Mouse (Mus musculus) lung, adult 2 months (tissue): ENCODE measurements around the gene Tnrc6b. TPM values are rescaled to one million over a fixed set of nuclear protein-coding genes. Genes with fewer than 3 reads are reported as not detected.
"Not testable (repeated sequence)": the region's sequence is repeated elsewhere in the genome, so short reads cannot be mapped to it uniquely, and the experiment has no call there.

ENCODE experiments used
- DNase-seq: peaks from one replicate; pipeline ENCODE4 v3.0.0; 2022
- H3K4me1 ChIP-seq: fragments of 200-500 bp; 2 replicates; pipeline ENCODE4 v1.6.1; 2011; ENCODE audit warnings: low read length; ENCODE audit not compliant: control insufficient read depth, insufficient read depth
- H3K4me3 ChIP-seq: fragments of 200-500 bp; replicated peaks from 2 replicates; pipeline ENCODE3; 2011; ENCODE audit warnings: low read depth, mild to moderate bottlenecking, control low read depth, low read length; ENCODE audit errors: extremely low read depth
- CTCF ChIP-seq: fragments of 200-500 bp; IDR thresholded peaks from 2 replicates; pipeline ENCODE4 v1.5.1; 2011; ENCODE audit warnings: mild to moderate bottlenecking, low read length, control low read depth; ENCODE audit not compliant: insufficient read depth
- POLR2A ChIP-seq: fragments of 200-500 bp; IDR thresholded peaks from 2 replicates; pipeline ENCODE4 v1.6.1; 2011; ENCODE audit warnings: low read depth, mild to moderate bottlenecking, control low read depth, low read length, borderline replicate concordance; ENCODE audit errors: extremely low read depth
- WGBS: fragments of 180-500 bp; shearing (Covaris S2); methylation state at CpG from one replicate; pipeline ENCODE4 v1.1.7; 2018; 5-methylcytosine and 5-hydroxymethylcytosine counted together
- polyA plus RNA-seq: library from polyadenylated mRNA; depleted of rRNA; stranded (reverse); fragments of >200 nt; gene quantifications from 2 replicates; pipeline ENCODE4 v1.2.3, GENCODE M21; 2012

The Tnrc6b gene
- polyA plus RNA-seq, 1 experiment: 16.6 TPM

DNA sequence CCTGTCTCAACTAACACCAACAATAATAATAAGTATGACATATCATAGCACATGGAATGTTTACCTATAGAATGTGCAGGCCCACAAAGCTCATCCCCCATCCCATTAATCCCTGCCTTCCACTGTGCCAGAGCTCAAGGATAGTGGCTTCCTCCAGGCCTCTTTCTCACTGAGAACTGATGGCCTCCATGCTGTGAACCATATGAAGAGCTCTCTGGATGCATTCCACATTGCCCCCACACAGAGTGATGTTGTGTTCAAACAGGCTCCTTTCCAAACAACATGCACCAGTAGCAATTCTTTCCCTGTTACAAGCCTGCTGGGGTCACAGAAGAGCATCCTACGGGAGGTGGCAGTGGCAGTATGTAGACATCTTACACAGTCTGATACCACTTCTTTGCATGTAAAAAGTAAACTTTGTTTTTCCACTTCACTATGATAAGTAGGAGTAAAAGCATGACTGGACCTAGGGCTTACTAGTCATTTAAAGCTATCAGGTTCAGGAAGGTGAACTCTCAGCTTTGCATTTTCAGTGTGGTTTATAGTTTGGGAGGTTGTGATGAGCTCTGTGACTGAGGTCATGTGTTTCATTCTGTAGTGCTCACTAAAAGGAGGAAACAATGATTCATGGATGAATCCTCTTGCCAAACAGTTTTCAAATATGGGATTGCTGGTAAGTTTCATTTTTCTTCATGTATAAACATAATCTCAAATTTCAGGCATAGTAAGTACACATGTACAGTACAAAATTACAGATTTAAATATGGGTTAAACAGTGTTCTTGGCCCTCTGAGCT, 175.4 kb downstream of the Tnrc6b start:
- Histone ChIP-seq H3K4me3 (no peak overlapping the region), H3K4me1 (no peaks in the 10 kb centered on the region; the same call in 1 of the 2 replicates)
- TF ChIP-seq POLR2A: no peak
- no peak for TF ChIP-seq CTCF
- DNase-seq: no peak
- WGBS: 64% methylated on average over 1 of the region's 1 CpGs

DNA sequence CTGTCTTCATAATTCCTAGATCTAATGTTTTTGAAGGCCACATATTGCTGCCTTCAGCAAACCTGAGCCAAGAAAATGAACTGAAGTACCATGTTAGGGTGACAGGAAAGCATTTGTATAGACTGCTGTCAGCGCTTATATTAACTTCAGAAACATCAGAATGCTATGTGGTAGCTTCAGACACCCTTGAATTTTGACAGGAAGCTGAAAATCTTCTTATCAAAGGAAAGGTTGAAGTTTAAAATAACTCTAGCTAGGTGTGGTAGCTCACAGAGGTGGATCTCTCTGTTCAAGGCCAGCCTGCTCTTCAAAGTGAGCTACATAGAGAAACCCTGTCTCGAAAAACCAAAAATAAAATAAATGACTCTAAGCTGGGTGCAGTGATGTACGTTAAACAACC, 181.2 kb downstream of the Tnrc6b start:
- TF ChIP-seq CTCF (no peak), POLR2A (no peak)
- H3K4me3 ChIP-seq: no peak overlapping the region
- WGBS: 90% methylated on average over 3 of the region's 3 CpGs
- H3K4me1 ChIP-seq: no peaks in the 10 kb centered on the region
- DNase-seq: no peak

DNA sequence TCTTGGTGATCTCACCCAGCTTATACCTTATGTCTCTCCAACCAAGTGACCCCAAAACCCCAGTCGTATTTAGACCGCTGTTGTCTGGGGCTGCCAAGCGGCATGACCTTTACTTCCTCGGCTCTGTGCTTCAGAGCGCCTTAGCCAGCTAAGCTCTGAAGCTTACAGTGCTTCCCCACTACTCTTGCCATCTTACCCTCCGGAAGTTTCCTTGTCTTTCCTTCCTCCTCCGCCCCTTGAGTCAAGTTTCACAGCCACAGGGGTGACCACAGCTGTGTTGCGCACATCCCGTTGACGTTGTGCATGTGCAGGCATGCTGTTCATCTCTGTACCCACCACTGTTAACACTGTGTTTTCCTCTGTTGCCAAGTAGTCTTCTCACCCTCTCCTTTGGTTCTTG, 185.6 kb downstream of the Tnrc6b start:
- WGBS: 81% methylated on average over 10 of the region's 10 CpGs
- Histone ChIP-seq H3K4me1 (no peaks in the 10 kb centered on the region), H3K4me3 (no peak overlapping the region)
- TF ChIP-seq POLR2A (no peak), CTCF (no peak)
- no peak for DNase-seq

DNA sequence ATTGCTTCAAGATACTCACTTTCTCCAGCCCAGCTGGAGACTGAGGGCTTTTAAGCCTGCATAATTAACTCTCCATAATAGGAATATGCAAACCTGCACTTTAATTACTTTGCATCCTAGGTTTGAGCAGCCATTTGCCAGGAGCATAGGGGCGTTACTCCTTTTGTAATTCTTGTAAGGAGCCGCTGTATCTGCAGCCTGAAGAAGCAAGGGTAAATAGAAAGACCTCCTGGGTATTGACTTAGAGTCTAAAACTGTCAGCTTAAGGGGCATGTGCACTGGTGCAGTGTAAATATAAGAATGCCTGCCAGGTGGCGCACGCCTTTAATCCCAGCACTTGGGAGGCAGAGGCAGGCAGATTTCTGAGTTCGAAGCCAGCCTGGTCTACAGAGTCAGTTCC, 186.8 kb downstream of the Tnrc6b start:
- Histone ChIP-seq H3K4me3 (no peak overlapping the region), H3K4me1 (no peaks in the 10 kb centered on the region)
- no peak for TF ChIP-seq POLR2A
- no peak for TF ChIP-seq CTCF
- 95% methylated on average over 5 of the region's 5 CpGs for WGBS
- DNase-seq: no peak

DNA sequence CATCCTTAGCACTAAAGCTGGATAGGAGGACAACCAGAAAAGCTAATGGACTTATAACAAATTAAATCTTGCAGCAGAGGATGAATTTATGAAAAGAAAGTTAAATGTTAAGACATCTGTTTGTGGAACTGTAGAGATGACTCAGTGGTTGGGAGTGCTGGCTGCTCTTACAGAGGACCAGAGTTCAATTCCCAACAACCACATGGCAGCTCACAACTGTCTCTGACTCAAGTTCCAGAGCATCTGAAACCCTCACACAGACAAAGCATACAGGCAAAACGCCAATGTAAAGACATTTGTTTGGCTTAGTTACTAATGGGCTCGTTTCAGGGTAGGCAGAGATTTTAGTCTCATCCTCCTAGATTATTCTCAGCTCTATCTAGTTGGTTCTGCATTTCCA, 188.7 kb downstream of the Tnrc6b start:
- no peak for TF ChIP-seq POLR2A
- no peak for TF ChIP-seq CTCF
- H3K4me1 ChIP-seq: no peaks in the 10 kb centered on the region
- DNase-seq: no peak
- 71% methylated on average over 2 of the region's 2 CpGs for WGBS
- no peak overlapping the region for H3K4me3 ChIP-seq

DNA sequence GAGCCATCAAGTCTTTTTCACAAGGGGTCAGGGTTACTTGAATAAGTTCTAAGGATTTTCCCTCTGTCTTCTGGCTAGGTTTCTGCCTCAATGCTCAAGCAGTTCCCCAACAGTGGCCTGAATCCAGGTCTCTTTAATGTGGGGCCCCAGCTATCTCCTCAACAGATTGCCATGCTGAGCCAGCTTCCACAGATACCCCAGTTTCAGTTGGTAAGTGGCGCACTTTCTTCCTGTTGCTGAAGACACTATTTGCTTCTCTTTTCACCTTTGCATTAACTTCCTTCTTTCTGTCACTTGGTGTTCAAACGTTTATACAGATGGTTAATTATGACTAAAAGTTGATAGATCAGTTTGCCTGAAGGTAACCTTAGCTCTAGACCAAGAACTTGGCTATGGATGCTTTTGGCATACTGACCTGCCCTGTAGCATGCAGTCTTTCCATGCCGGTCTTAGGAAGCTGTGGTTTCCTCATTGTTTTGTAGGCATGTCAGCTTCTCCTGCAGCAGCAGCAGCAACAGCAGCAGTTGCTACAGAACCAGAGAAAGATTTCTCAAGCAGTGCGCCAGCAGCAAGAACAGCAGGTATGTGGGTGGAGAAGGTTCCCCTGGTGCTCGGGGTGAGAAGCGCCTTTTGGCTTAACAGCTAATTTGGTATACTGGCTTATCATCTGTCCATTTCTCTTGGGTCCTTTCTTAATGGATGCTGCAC, 190.8 kb downstream of the Tnrc6b start:
- WGBS: 78% methylated on average over 6 of the region's 6 CpGs
- no peak for TF ChIP-seq POLR2A
- no peak for DNase-seq
- Histone ChIP-seq H3K4me1 (no peaks in the 10 kb centered on the region), H3K4me3 (no peak overlapping the region)

DNA sequence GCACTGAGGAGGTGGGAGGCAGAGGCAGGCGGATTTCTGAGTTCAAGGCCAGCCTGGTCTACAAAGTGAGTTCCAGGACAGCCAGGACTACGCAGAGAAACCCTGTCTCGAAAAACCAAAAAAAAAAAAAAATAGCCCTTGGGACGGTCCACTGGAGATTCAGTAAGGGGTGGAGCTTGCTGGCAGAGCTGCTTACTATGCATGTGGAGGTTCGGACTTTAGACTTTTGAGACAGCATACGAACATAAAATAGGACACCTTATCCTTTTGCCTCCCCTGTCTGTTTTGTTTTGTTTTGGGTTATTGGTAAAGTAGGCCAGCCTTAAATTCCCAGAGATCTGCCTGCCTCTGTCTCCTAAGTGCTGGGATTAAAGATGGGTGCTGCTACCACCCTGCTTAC, 193.7 kb downstream of the Tnrc6b start:
- 95% methylated on average over 6 of the region's 6 CpGs for WGBS
- H3K4me3 ChIP-seq, DNase-seq, H3K4me1 ChIP-seq: not testable (repeated sequence)

DNA sequence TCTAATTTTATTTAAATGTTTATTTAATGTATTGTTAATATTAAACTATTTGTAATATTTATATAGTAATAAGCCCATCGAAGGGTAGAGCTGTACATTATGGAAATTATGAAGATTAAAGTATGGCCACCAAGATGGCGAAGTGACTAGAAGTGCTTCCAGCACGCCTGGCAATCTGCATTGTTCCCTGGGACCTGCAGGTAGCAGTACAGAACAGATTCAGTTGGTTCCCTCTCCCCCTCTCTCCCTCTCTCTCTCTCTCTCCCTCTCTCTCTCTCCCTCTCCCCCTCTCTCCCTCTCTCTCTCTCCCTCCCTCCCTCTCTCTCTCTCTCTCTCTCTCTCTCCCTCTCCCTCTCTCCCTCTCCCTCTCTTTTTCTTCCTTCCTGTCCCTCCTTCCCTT, 199.1 kb downstream of the Tnrc6b start:
- TF ChIP-seq POLR2A: no peak
- TF ChIP-seq CTCF: no peak
- Histone ChIP-seq H3K4me1 (no peaks in the 10 kb centered on the region), H3K4me3 (no peak overlapping the region)
- DNase-seq: no peak
- 88% methylated on average over 3 of the region's 3 CpGs for WGBS

DNA sequence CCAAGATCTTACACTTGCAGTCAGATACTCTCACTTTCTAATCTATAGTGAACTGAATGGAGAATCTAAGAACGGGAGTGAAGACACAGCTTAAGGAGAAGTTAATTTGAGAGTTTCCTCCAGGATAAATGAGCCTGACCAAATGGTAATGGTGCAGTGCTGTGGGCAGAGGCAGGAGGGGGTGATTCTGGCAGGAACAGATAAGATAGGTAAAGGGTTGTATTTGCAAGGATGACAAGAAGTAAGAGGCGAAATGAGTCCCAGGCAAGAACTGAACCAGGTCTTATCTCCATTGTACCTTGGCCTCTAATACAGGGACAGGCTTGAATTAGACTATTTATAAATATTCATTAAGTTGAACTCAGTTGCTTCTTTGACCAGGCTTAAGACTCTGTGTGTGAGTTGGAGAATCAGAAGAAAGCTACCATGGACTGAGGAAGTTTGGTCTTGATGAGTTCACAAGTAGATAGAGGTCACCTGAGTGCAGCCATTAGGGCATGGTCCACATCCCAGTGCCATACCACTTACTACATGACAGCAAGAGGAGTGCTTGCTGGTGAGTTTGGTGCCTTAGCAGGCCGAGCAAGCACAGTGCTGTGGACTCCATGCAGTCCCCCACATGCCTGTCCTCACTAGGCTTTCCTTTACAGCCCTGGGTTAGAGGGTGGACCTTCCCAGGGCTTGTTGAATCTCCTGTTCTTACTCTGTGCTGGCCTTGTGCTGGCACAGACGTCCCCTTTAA, 199.8 kb downstream of the Tnrc6b start:
- Histone ChIP-seq H3K4me3 (no peak overlapping the region), H3K4me1 (no peaks in the 10 kb centered on the region)
- TF ChIP-seq POLR2A (no peak), CTCF (no peak)
- WGBS: 87% methylated on average over 4 of the region's 4 CpGs
- no peak for DNase-seq

DNA sequence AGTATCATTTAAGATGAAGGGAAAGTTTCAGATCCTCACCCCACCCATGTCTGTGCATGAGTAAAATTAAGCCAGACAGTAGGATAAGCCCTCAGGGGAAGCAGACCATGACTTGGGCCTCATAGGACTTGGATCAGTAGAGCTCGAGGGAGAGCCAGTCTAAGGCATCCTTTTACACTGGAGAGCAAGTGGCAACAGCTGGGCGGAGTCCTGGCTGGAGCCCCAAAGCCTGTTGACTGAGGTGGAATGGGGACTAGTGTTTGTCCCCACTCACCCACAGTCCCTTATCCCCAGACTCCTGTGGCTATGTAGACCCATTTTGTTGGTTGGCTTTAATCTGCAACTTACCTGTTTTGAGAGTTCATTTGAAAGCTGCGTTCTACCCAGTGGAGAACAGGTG, 201.1 kb downstream of the Tnrc6b start:
- no peaks in the 10 kb centered on the region; the same call in 1 of the 2 replicates for H3K4me1 ChIP-seq
- H3K4me3 ChIP-seq: no peak overlapping the region
- 73% methylated on average over 3 of the region's 3 CpGs for WGBS
- no peak for TF ChIP-seq CTCF
- no peak for TF ChIP-seq POLR2A
- no peak for DNase-seq
